Mouse (Mus musculus) kidney, adult 2 months (tissue): ENCODE results near the gene Cers6. TPM values are rescaled to one million over a fixed set of nuclear protein-coding genes. Genes with fewer than 3 reads are reported as not detected.

Experiments
- DNase-seq: peaks from one replicate; pipeline ENCODE4 v3.0.0; 2021
- H3K27ac ChIP-seq: fragments of 200-500 bp; 2 replicates; pipeline ENCODE4 v1.5.1; 2012; ENCODE audit warnings: low read depth, low read length, control low read depth, inconsistent platforms; ENCODE audit not compliant: insufficient read depth
- H3K27me3 ChIP-seq: fragments of 200-500 bp; replicated peaks from 2 replicates; pipeline ENCODE4 v1.6.1; 2012; ENCODE audit warnings: mild to moderate bottlenecking, moderate library complexity, low read length, inconsistent platforms; ENCODE audit not compliant: control insufficient read depth, insufficient read depth
- H3K36me3 ChIP-seq: fragments of 200-500 bp; 2 replicates; pipeline ENCODE4 v1.6.1; 2012; ENCODE audit warnings: mild to moderate bottlenecking, moderate library complexity, low read length, inconsistent platforms; ENCODE audit not compliant: control insufficient read depth, insufficient read depth
- H3K4me1 ChIP-seq: fragments of 200-500 bp; 2 replicates; pipeline ENCODE4 v1.6.1; 2011; ENCODE audit warnings: low read length; ENCODE audit not compliant: control insufficient read depth, insufficient read depth
- H3K4me3 ChIP-seq: fragments of 200-500 bp; 2 replicates; pipeline ENCODE4 v1.5.1; 2011; ENCODE audit warnings: mild to moderate bottlenecking, low read depth, low read length, control low read depth; ENCODE audit not compliant: insufficient read depth
- CTCF ChIP-seq: fragments of 200-500 bp; conservative IDR thresholded peaks from 2 replicates; pipeline ENCODE4 v1.5.1; 2011; ENCODE audit warnings: low read depth, mild to moderate bottlenecking, control low read depth, low read length, moderate library complexity, mixed read lengths; ENCODE audit not compliant: insufficient read depth, insufficient read length
- POLR2A ChIP-seq: fragments of 200-500 bp; IDR thresholded peaks from one replicate; pipeline ENCODE4 v1.6.1; 2011; ENCODE audit warnings: low read depth, low read length, control low read depth
- WGBS: fragments of 180-500 bp; shearing (Covaris S2); methylation state at CpG from one replicate; pipeline ENCODE4 v1.1.7; 2018; 5-methylcytosine and 5-hydroxymethylcytosine counted together
- polyA plus RNA-seq: library from polyadenylated mRNA; depleted of rRNA; stranded (reverse); fragments of >200 nt; gene quantifications from 2 replicates; pipeline ENCODE4 v1.2.3, GENCODE M21; 2012

Cers6 gene
- polyA plus RNA-seq, 1 experiment: 11.1 TPM

GRCm38 (mm10) chr2:68845002-68845740 lies 16.1 kb upstream of the Cers6 start:
- Histone ChIP-seq H3K27me3 (no peaks in the 10 kb centered on the region; the same call in 1 of the 2 replicates), H3K36me3 (no peaks in the 10 kb centered on the region), H3K4me3 (peak overlapping the region; percentile 42), H3K27ac (peak overlapping the region; percentile 97), H3K4me1 (peaks cover 9% of the 10 kb centered on the region; the same call in 1 of the 2 replicates)
- TF ChIP-seq CTCF (no peak), POLR2A (no peak)
- peak; percentile 93 for DNase-seq
- 49% methylated on average over 13 of the region's 13 CpGs for WGBS

GRCm38 (mm10) chr2:68860391-68860790 lies 850 bp upstream of the Cers6 start:
- DNase-seq: no peak
- no peak overlapping the region for H3K27ac ChIP-seq
- H3K4me3 ChIP-seq: no peak overlapping the region
- no peaks in the 10 kb centered on the region for H3K36me3 ChIP-seq
- WGBS: 49% methylated on average over 2 of the region's 2 CpGs
- H3K4me1 ChIP-seq: no peaks in the 10 kb centered on the region; the same call in 1 of the 2 replicates
- no peak for TF ChIP-seq CTCF
- no peak for TF ChIP-seq POLR2A
- no peaks in the 10 kb centered on the region for H3K27me3 ChIP-seq

- peak; percentile 68 for DNase-seq
- Histone ChIP-seq H3K27me3 (no peaks in the 10 kb centered on the region), H3K4me3 (peak overlapping the region; percentile 76), H3K27ac (peak overlapping the region; percentile 33), H3K4me1 (no peaks in the 10 kb centered on the region; the same call in 1 of the 2 replicates), H3K36me3 (no peaks in the 10 kb centered on the region)
- TF ChIP-seq CTCF (no peak), POLR2A (no peak)
- WGBS: under 1% methylated on average over 62 of the region's 64 CpGs
These were observed 651 bp downstream of the Cers6 start for GRCm38 (mm10) chr2:68861721-68862463.

GRCm38 (mm10) chr2:68862464-68863266 lies 1.4 kb downstream of the Cers6 start:
- Histone ChIP-seq H3K27me3 (no peaks in the 10 kb centered on the region), H3K27ac (0 out of 2 replicates have a peak overlapping the region, but pooled peaks have one; percentile 33), H3K4me1 (no peaks in the 10 kb centered on the region; the same call in 1 of the 2 replicates), H3K4me3 (peak overlapping the region; percentile 76), H3K36me3 (no peaks in the 10 kb centered on the region)
- DNase-seq: no peak
- WGBS: 13% methylated on average over 15 of the region's 15 CpGs
- no peak for TF ChIP-seq POLR2A
- TF ChIP-seq CTCF: no peak

GRCm38 (mm10) chr2:68863561-68863960 lies 2.3 kb downstream of the Cers6 start:
- Histone ChIP-seq H3K4me1 (no peaks in the 10 kb centered on the region; the same call in 1 of the 2 replicates), H3K36me3 (no peaks in the 10 kb centered on the region), H3K27me3 (no peaks in the 10 kb centered on the region), H3K4me3 (0 out of 2 replicates have a peak overlapping the region, but pooled peaks have one; percentile 6), H3K27ac (no peak overlapping the region)
- DNase-seq: no peak
- TF ChIP-seq CTCF (no peak), POLR2A (no peak)
- 46% methylated on average over 6 of the region's 6 CpGs for WGBS

GRCm38 (mm10) chr2:68864366-68864765 lies 3.1 kb downstream of the Cers6 start:
- WGBS: 82% methylated on average over 2 of the region's 2 CpGs
- Histone ChIP-seq H3K4me1 (no peaks in the 10 kb centered on the region; the same call in 1 of the 2 replicates), H3K27me3 (no peaks in the 10 kb centered on the region), H3K27ac (no peak overlapping the region), H3K4me3 (no peak overlapping the region), H3K36me3 (no peaks in the 10 kb centered on the region)
- DNase-seq: no peak
- no peak for TF ChIP-seq POLR2A
- TF ChIP-seq CTCF: no peak

GRCm38 (mm10) chr2:68867148-68867547 lies 5.9 kb downstream of the Cers6 start:
- Histone ChIP-seq H3K27ac (no peak overlapping the region), H3K36me3 (no peaks in the 10 kb centered on the region), H3K4me3 (no peak overlapping the region), H3K4me1 (peaks cover 10% of the 10 kb centered on the region), H3K27me3 (no peaks in the 10 kb centered on the region)
- TF ChIP-seq CTCF (no peak), POLR2A (no peak)
- DNase-seq: no peak
- WGBS: 80% methylated on average over 4 of the region's 4 CpGs
